In genomic region chr12:41123207-41123606, GRCm38 (mm10) we compare ENCODE assay signal across 22 mouse cellular contexts.
DNase-seq lines count a peak whose midpoint lies in the region; ATAC-seq and TF ChIP-seq lines count a peak whose summit lies in the region.
"Had no signal": no experiment of that assay in that cellular context is flagged by ENCODE, and none has a peak within 500 bp of the region (broad histone marks: within the 10 kb centered on the region; RNA-seq: fewer than 3 reads in every experiment).

No protein-coding gene starts in this region.

- ATAC-seq in kidney, postnatal 0 days (replicated peaks; ENCODE audit: low FRiP score, low read depth) = no peak
- no peak for ATAC-seq in lung, postnatal 0 days
- ATAC-seq in inflammation-experienced regulatory T-cells, adult 6 months = no peak
- ATAC-seq: forebrain, embryonic 14.5 days; hindbrain, embryonic 16.5 days had no signal

- no peaks in the 10 kb centered on the region for H3K79me2 ChIP-seq in MEL (ENCODE audit: control insufficient read depth, insufficient read depth, low read length, poor library complexity)

- no peaks in the 10 kb centered on the region for H3K27me3 ChIP-seq in kidney, postnatal 0 days (ENCODE audit: insufficient read depth, low read length)
- no peaks in the 10 kb centered on the region for H3K27me3 ChIP-seq in lung, postnatal 0 days (replicated peaks; ENCODE audit: insufficient read depth, low read length)
- no peaks in the 10 kb centered on the region for H3K27me3 ChIP-seq in MEL (ENCODE audit: control insufficient read depth in 1 of 2, insufficient read depth in 2 of 2, low read length in 2 of 2)
- H3K27me3 ChIP-seq in splenic B cell, adult 2 months (ENCODE audit: control insufficient read depth, insufficient read depth, low read length, poor library complexity, severe bottlenecking) = no peaks in the 10 kb centered on the region
- H3K27me3 ChIP-seq: embryonic facial prominence, embryonic 13.5 days; heart, embryonic 12.5 days; limb, embryonic 12.5 days had no signal

- H3K4me1 ChIP-seq in kidney, postnatal 0 days (replicated peaks; ENCODE audit: insufficient read depth, low read length) = no peaks in the 10 kb centered on the region
- no peaks in the 10 kb centered on the region for H3K4me1 ChIP-seq in lung, postnatal 0 days (ENCODE audit: insufficient read depth, low read depth, low read length)
- peaks cover 6 to 9% of the 10 kb centered on the region in 2 experiments for H3K4me1 ChIP-seq in MEL (ENCODE audit: control insufficient read depth in 1 of 2, insufficient read depth in 2 of 2, low read length in 2 of 2)
- H3K4me1 ChIP-seq: embryonic facial prominence, embryonic 13.5 days; heart, embryonic 12.5 days; limb, embryonic 12.5 days had no signal

- TF ChIP-seq RAD21 in MEL (IDR thresholded peaks at IDR 0.05; ENCODE audit: low read depth, low read length) = peak; percentile 7

- no peak overlapping the region for H3K4me2 ChIP-seq in kidney, postnatal 0 days (ENCODE audit: low read length)
- H3K4me2 ChIP-seq in lung, postnatal 0 days (replicated peaks; ENCODE audit: low read depth, low read length) = no peak overlapping the region
- H3K4me2 ChIP-seq: embryonic facial prominence, embryonic 13.5 days; heart, embryonic 12.5 days; limb, embryonic 12.5 days; midbrain, embryonic 11.5 days had no signal

- no peak overlapping the region for H3K27ac ChIP-seq in kidney, postnatal 0 days
- H3K27ac ChIP-seq in lung, postnatal 0 days (ENCODE audit: low read length) = no peak overlapping the region
- H3K27ac ChIP-seq in MEL (ENCODE audit: control insufficient read depth, low read depth, low read length) = no peak overlapping the region
- H3K27ac ChIP-seq: embryonic facial prominence, embryonic 13.5 days; limb, embryonic 12.5 days had no signal

- no peak for TF ChIP-seq EP300 in lung, postnatal 0 days (IDR thresholded peaks at IDR 0.05)
- no peak for TF ChIP-seq EP300 in MEL (IDR thresholded peaks at IDR 0.05; ENCODE audit: low read depth in 1 of 2, low read length in 2 of 2)

- H3K9ac ChIP-seq in kidney, postnatal 0 days (ENCODE audit: low read depth, low read length) = no peak overlapping the region
- no peak overlapping the region for H3K9ac ChIP-seq in lung, postnatal 0 days (replicated peaks; ENCODE audit: low read depth)
- H3K9ac ChIP-seq in MEL (ENCODE audit: control insufficient read depth, low read depth, low read length, poor library complexity, severe bottlenecking) = no peak overlapping the region
- H3K9ac ChIP-seq: embryonic facial prominence, embryonic 13.5 days; heart, embryonic 12.5 days; limb, embryonic 12.5 days had no signal

- H3K9me3 ChIP-seq in kidney, postnatal 0 days (replicated peaks; ENCODE audit: low read length) = no peaks in the 10 kb centered on the region
- H3K9me3 ChIP-seq in lung, postnatal 0 days (ENCODE audit: low read length) = no peaks in the 10 kb centered on the region
- no peaks in the 10 kb centered on the region for H3K9me3 ChIP-seq in MEL (replicated peaks; ENCODE audit: insufficient read depth, low read length)
- H3K9me3 ChIP-seq: embryonic facial prominence, embryonic 13.5 days; heart, embryonic 12.5 days; limb, embryonic 12.5 days had no signal

- no peak for DNase-seq in kidney, postnatal 0 days (ENCODE audit: low spot score)
- DNase-seq in kidney, postnatal 36 days = no peak
- DNase-seq in lung, postnatal 0 days (ENCODE audit: low spot score) = no peak
- DNase-seq in lung, postnatal 14 days = no peak
- DNase-seq in MEL (ENCODE audit: low read depth, low spot score) = no peak
- peak; percentile 52 for DNase-seq in splenic B cell, adult 2 months (ENCODE audit: low read depth, low spot score)
- DNase-seq: cerebellum, adult 9-11 months; heart, postnatal 4 days; kidney, adult 2 months; kidney, postnatal 25 days; layer of hippocampus, adult 9-11 months; lung, adult 18-20 months; thymus, adult 18-20 months; thymus, postnatal 4 days had no signal

- no peak for TF ChIP-seq POLR2A in MEL (IDR thresholded peaks at IDR 0.05; ENCODE audit: control insufficient read depth in 1 of 2, insufficient read depth in 1 of 2, low read depth in 1 of 2, low read length in 2 of 2, poor library complexity in 1 of 2)

- H3K4me3 ChIP-seq in kidney, postnatal 0 days (replicated peaks; ENCODE audit: low read depth, low read length) = no peak overlapping the region
- no peak overlapping the region for H3K4me3 ChIP-seq in lung, postnatal 0 days (ENCODE audit: low read depth, low read length)
- H3K4me3 ChIP-seq in MEL (ENCODE audit: control insufficient read depth in 1 of 2, insufficient read depth in 1 of 2, low read depth in 2 of 2, low read length in 2 of 2) = no peak overlapping the region
- H3K4me3 ChIP-seq: embryonic facial prominence, embryonic 13.5 days; heart, embryonic 12.5 days; limb, embryonic 12.5 days; myocyte had no signal

- peak; percentile 45; the same call in 1 of the 2 replicates for TF ChIP-seq CTCF in kidney, postnatal 0 days (IDR thresholded peaks at IDR 0.05; ENCODE audit: low read depth)
- peak; percentile 22; the same call in 1 of the 2 replicates for TF ChIP-seq CTCF in lung, postnatal 0 days (IDR thresholded peaks at IDR 0.05)
- TF ChIP-seq CTCF in MEL (IDR thresholded peaks at IDR 0.05 in 2 of 3, conservative IDR thresholded peaks at IDR 0.05 in 1 of 3; ENCODE audit: control insufficient read depth in 1 of 3, insufficient read depth in 1 of 3, low read depth in 2 of 3, low read length in 3 of 3, poor library complexity in 1 of 3, severe bottlenecking in 1 of 3) = no peak; a peak in 1 of 6 replicates

- 90% methylated on average over 2 of the region's 2 CpGs for WGBS in kidney, postnatal 0 days
- 84% methylated on average over 2 of the region's 2 CpGs for WGBS in lung, postnatal 0 days

- H3K36me3 ChIP-seq in kidney, postnatal 0 days (ENCODE audit: insufficient read depth, low read length) = no peaks in the 10 kb centered on the region
- no peaks in the 10 kb centered on the region for H3K36me3 ChIP-seq in lung, postnatal 0 days (ENCODE audit: insufficient read depth, low read length)
- peaks cover 0 to 16% of the 10 kb centered on the region in 2 experiments; a peak in 2 of 4 replicates for H3K36me3 ChIP-seq in MEL (ENCODE audit: control insufficient read depth in 1 of 2, insufficient read depth in 2 of 2, low read length in 2 of 2)
- no peaks in the 10 kb centered on the region for H3K36me3 ChIP-seq in splenic B cell, adult 2 months (ENCODE audit: control insufficient read depth, insufficient read depth, low read length, poor library complexity, severe bottlenecking)
- H3K36me3 ChIP-seq: embryonic facial prominence, embryonic 13.5 days; heart, embryonic 12.5 days; limb, embryonic 12.5 days had no signal

TF ChIP-seq in MEL, 35 proteins besides CTCF, POLR2A, EP300 and RAD21:
- no peak for TF ChIP-seq NRF1 (IDR thresholded peaks at IDR 0.05; ENCODE audit: insufficient read depth, low read depth, low read length, poor library complexity, severe bottlenecking)
- no peak for TF ChIP-seq MAX (IDR thresholded peaks at IDR 0.05; ENCODE audit: low read length)
- TF ChIP-seq ELF1 (IDR thresholded peaks at IDR 0.05; ENCODE audit: low read depth, low read length) = no peak
- TF ChIP-seq E2F4 (IDR thresholded peaks at IDR 0.05; ENCODE audit: borderline replicate concordance, low read depth, low read length) = no peak
- TF ChIP-seq MXI1 (IDR thresholded peaks at IDR 0.05; ENCODE audit: low read depth, low read length) = no peak
- no peak; the same call in 1 of the 2 replicates for TF ChIP-seq SMC3 (IDR thresholded peaks at IDR 0.05; ENCODE audit: low read depth, low read length)
- TF ChIP-seq JUND (IDR thresholded peaks at IDR 0.05; ENCODE audit: low read depth, low read length) = no peak
- no peak for TF ChIP-seq GATA1 (IDR thresholded peaks at IDR 0.05; ENCODE audit: low read depth, low read length)
- TF ChIP-seq RCOR1 (IDR thresholded peaks at IDR 0.05; ENCODE audit: low read depth, low read length) = no peak
- TF ChIP-seq SIN3A (IDR thresholded peaks at IDR 0.05; ENCODE audit: low read length) = no peak
- TF ChIP-seq TAL1 (IDR thresholded peaks at IDR 0.05; ENCODE audit: low read length) = no peak
- no peak for TF ChIP-seq ZKSCAN1 (IDR thresholded peaks at IDR 0.05; ENCODE audit: low read depth, low read length)
- no peak for TF ChIP-seq MAFK (IDR thresholded peaks at IDR 0.05; ENCODE audit: borderline replicate concordance, low read depth, low read length)
- TF ChIP-seq ZMIZ1 (IDR thresholded peaks at IDR 0.05; ENCODE audit: low read depth, low read length) = no peak
- TF ChIP-seq ETS1 (IDR thresholded peaks at IDR 0.05; ENCODE audit: low read depth, low read length) = no peak
- no peak for TF ChIP-seq MYC (IDR thresholded peaks at IDR 0.05; ENCODE audit: low read depth, low read length)
- no peak for TF ChIP-seq TBP (IDR thresholded peaks at IDR 0.05; ENCODE audit: low read depth, low read length)
- TF ChIP-seq CHD1 (IDR thresholded peaks at IDR 0.05; ENCODE audit: low read depth, low read length) = no peak
- no peak for TF ChIP-seq POLR2AphosphoS2 (IDR thresholded peaks at IDR 0.05; ENCODE audit: low read length)
- no peak for TF ChIP-seq MAZ (IDR thresholded peaks at IDR 0.05; ENCODE audit: low read depth, low read length)
TF ChIP-seq in MEL: peak in this region for 0.

Comparison
In these comparisons a context has a peak if more than half of its experiments do, and no peak if none do; other contexts are left out.
1. CTCF ChIP-seq: peak in kidney, postnatal 0 days (single experiment) and lung, postnatal 0 days (single experiment); none in MEL (0 of 3).